Mouse (Mus musculus): ENCODE data around the gene Cant1. TPM values are rescaled to one million over a fixed set of nuclear protein-coding genes. Genes with fewer than 3 reads are reported as not detected.

Gene Cant1
- polyA plus RNA-seq, 1 experiment from 2014 or later = 23.7 TPM

Other genes starting within 250 kb of the Cant1 start
- gene Cyth1, start 170.5 kb downstream of the Cant1 start, polyA plus RNA-seq (2016; fragmentation: Nextera tagmentation; extraction: Ambion mirVana) = 20.6 and 21.1 TPM in 2 replicates
- gene Usp36, start 128.8 kb downstream of the Cant1 start, polyA plus RNA-seq (2016; fragmentation: Nextera tagmentation; extraction: Ambion mirVana) = 14.8 and 16.2 TPM in 2 replicates
- gene Cep295nl, start 76.6 kb downstream of the Cant1 start, polyA plus RNA-seq (2016; fragmentation: Nextera tagmentation; extraction: Ambion mirVana) = 0.23 and 0.24 TPM in 2 replicates
- gene Timp2, start 63.3 kb downstream of the Cant1 start, polyA plus RNA-seq (2016; fragmentation: Nextera tagmentation; extraction: Ambion mirVana) = 68.9 and 72.1 TPM in 2 replicates
- 4.5 and 5.1 TPM in 2 replicates for gene Lgals3bp, start 17.0 kb downstream of the Cant1 start, polyA plus RNA-seq (2016; fragmentation: Nextera tagmentation; extraction: Ambion mirVana)
- gene C1qtnf1, start 9.1 kb upstream of the Cant1 start, polyA plus RNA-seq (2016; fragmentation: Nextera tagmentation; extraction: Ambion mirVana) = 4.9 and 5.5 TPM in 2 replicates
- gene Engase, start 57.7 kb upstream of the Cant1 start, polyA plus RNA-seq (2016; fragmentation: Nextera tagmentation; extraction: Ambion mirVana) = 4.5 and 4.6 TPM in 2 replicates